Mouse (Mus musculus) layer of hippocampus, postnatal 36 days (tissue): ENCODE results near the gene 9530053A07Rik. TPM values are rescaled to one million over a fixed set of nuclear protein-coding genes. Genes with fewer than 3 reads are reported as not detected.
"Not testable (repeated sequence)": the region's sequence is repeated elsewhere in the genome, so short reads cannot be mapped to it uniquely, and the experiment has no call there.

Source experiments
- DNase-seq, 2 experiments: peaks; one replicate each; pipeline ENCODE4 v3.0.0; 2022
- total RNA-seq, 2 experiments: library from RNA; stranded (reverse); gene quantifications; 2 replicates each; pipeline ENCODE4 v1.2.3; 2021

Gene 9530053A07Rik
- not detected for total RNA-seq

GRCm38 (mm10) chr7:28129166-28129565 is at the start of gene 9530053A07Rik:
9530053A07Rik (plus strand) TSS chr7:28129466.
- no peak for DNase-seq

- DNase-seq: peak; percentile 18 to 23
Measured at GRCm38 (mm10) chr7:28084215-28084614, 45.1 kb upstream of the 9530053A07Rik start.

- no peak for DNase-seq
Measured at GRCm38 (mm10) chr7:28086236-28086635, 43.0 kb upstream of the 9530053A07Rik start.

- DNase-seq: no peak
Measured at GRCm38 (mm10) chr7:28093541-28093940, 35.7 kb upstream of the 9530053A07Rik start.

- no peak for DNase-seq
Measured at GRCm38 (mm10) chr7:28099101-28099500, 30.2 kb upstream of the 9530053A07Rik start.

GRCm38 (mm10) chr7:28100596-28101590 is 28.4 kb upstream of the 9530053A07Rik start:
- DNase-seq: peak in 1 of 2 experiments; percentile 30

DNA sequence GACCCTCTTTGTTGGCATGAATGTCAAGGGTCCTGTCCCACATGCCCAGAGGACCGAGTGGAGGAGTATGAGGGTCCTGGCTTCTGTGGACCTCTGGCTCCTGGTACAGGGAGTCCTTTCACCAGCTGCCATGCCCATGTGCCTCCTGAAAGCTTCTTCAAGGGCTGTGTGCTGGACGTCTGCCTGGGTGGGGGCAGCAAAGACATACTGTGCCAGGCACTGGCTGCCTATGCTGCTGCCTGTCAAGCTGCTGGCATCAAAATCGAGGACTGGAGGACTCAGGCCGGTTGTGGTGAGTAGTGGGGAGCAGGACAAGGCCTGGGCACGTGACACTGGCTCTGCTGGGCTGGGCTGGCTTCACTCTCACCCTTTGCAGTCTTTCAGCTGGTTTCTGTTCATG is 26.3 kb upstream of the 9530053A07Rik start:
- DNase-seq: peak in 1 of 2 experiments; percentile 5

DNA sequence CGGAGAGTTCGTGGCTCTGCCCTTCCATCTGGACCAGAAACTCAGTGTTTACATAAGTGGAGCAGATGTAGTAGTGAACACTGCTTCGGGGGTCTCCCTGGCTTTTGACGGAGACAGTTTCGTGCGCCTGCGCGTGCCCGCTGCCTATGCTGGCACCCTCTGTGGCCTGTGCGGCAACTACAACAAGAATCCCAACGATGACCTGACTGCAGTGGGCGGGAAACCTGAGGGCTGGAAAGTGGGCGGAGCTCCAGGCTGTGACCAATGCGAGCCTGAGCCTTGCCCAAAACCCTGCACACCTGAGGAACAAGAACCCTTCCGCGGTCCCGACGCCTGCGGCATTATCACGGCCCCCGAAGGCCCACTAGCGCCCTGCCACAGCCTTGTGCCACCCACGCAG is 24.6 kb upstream of the 9530053A07Rik start:
- DNase-seq: no peak

DNA sequence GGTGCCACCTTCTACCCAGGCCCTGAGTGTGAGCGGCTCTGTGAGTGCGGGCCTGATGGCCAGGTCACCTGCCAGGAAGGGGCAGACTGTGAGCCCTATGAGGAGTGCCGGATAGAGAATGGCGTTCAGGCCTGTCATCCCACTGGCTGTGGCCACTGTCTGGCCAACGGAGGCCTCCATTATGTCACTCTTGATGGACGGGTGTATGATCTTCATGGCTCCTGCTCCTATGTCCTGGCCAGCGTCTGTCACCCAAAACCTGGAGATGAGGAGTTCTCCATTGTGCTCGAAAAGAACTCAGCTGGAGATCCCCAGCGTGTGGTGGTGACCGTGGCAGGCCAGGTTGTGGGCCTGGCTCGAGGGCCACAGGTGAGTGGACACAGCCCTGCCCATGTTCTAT is 23.0 kb upstream of the 9530053A07Rik start:
- no peak for DNase-seq

- DNase-seq: no peak
Measured at GRCm38 (mm10) chr7:28114648-28115047, 14.6 kb upstream of the 9530053A07Rik start.

GRCm38 (mm10) chr7:28137613-28138012 is 8.3 kb downstream of the 9530053A07Rik start:
- DNase-seq: peak; percentile 13 to 23

DNA sequence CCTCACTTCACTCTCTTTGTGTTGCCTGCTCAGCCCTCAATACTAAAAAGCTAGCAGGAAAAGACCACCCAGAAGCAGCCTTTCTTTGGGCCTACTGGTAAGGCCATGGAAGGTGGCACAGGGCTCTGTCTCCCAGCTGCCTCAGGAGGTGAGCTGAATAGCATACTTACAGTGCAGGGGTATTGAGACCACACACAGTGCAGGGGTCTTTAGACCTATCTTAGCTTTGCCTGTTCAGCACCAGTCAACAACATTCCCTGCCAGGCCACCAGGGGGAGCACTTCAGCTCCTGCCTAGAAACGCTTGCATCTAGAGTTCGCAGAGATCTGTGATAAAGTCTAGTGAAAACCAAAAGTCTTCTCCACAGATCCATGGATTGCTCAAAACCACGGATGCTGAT is 19.0 kb downstream of the 9530053A07Rik start:
- DNase-seq: peak; percentile 40 to 62

DNA sequence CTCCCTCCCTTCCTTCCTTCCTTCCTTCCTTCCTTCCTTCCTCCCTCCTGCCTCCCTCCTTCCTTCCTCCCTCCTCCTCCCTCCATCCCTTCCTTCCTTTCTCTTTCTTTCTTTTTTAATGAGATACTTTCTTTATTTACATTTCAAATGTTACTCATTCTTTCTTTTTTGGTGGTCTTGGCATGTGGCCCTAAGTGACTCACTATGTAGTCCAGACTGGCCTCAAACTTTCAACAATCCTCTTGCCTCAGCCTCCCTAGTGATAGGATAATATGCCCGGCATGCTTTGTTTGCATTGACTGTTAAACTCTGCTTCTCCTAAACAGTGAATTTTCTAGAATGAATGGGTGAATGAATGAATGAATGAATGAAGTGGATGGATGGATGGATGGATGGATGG is 20.6 kb downstream of the 9530053A07Rik start:
- no peak for DNase-seq

DNA sequence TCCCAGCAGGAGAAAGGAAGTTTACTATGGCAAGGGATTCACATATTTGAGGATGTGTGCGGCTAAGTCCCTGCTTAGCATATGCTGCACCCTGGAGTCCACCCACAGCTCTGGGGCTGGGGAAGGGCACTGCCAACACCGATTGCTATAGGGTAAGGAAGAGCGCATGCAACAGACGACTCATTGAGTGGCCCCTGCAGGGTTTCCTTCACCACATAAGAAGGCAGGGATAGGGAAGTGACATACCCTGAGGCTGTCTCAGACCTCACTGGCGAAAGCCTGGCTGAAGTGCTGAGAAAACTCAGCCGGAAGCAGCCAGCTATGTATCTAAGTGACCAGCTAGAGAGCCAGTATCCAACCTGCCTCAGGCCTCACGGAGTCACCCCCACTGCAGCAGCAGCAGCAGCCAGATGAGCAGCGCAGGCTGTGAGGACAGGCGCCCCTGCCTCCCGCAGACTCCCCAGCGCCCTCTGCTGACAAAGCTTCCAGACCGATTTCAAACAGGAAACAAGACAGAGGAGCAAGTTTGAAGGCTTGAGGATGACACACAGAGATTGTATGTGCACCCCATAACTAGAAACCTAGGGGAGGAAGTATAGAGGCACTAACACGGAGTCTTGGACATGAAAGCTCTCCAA is 22.4 kb downstream of the 9530053A07Rik start:
- peak; percentile 39 to 49 for DNase-seq

- DNase-seq: not testable (repeated sequence)
Measured at GRCm38 (mm10) chr7:28153595-28153994, 24.3 kb downstream of the 9530053A07Rik start.

- no peak for DNase-seq
Measured at GRCm38 (mm10) chr7:28159292-28159691, 30.0 kb downstream of the 9530053A07Rik start.

GRCm38 (mm10) chr7:28159893-28160292 is 30.6 kb downstream of the 9530053A07Rik start:
- DNase-seq: no peak

DNA sequence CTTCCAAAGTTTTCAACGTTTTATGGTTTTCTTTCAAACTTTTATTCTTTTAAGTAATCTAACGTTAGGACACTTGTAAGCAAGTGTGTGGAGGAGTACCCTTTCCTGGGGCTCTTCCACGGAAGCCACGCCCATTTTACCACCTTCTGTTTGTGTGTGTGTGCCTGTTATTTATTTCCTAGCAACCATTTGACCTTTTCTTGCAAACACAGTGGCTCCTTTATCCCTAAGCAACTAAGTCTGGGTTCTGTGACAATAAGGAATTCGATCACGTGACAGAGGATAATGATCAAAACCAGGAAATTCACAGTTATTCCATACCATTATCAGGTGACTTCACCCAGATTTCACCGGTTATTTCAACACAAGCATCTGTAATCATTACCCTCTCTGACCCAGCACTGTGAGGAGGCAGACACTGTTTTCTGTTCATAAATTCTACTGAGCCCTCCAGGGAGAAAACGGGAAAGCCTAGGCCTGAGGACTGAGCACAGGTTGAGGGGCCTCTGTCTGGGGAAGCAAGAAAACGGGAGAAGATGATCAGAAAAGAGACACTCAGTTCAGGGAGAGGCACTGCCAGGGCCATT is 32.0 kb downstream of the 9530053A07Rik start:
- no peak for DNase-seq

GRCm38 (mm10) chr7:28165406-28165805 is 36.1 kb downstream of the 9530053A07Rik start:
- DNase-seq: no peak

- DNase-seq: peak in 1 of 2 experiments; percentile 50
Measured at GRCm38 (mm10) chr7:28168320-28169115, 39.3 kb downstream of the 9530053A07Rik start.

DNA sequence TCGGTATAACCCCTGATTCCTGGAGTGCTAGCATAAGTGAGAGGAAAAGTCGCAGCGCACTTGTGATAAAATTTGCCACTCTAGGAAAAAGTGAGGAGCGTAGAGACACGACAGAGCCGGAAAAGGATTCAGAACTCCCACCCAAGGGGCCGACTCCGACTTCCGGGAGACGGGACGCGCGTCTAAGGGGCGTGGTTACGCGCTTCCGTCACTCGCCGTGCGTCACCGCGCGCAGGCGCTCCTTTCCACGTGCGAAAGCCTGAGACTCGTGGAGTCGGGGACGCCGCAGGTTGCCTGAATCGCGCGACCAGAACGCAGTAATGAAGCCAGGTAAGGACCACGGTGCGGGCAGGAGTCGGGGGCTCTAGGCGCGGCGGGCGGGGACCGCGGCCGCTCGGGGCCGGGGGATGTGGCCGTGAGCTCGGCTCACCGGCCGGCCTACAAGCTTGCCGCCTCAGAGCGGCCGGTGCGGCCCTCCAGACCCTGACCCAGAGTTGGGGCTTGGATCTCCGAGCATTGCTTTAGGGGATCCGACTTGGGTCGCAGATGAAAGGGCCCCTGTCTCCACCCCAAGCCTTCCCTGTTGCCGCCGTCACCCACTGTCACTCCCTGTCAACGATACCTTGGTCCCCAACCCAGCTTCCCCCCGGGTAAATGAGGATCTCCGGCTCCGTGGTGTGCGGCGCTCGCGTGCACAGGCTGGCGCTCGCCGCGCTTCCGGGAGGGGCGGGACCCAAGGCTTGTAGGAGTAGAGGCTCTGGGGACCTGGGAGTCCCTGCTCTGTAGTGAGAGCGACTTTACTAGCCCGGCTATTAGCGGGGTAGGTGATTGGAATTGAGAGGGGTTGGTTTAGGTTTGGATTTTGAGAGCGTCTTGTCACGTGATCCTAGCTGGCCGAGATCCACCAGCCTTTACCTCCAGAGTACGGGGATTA is 40.5 kb downstream of the 9530053A07Rik start, which contains the start of gene Fbl:
Gene Fbl, plus strand, starts transcription at position 222 of the 934 bp plus-strand sequence.
- peak; percentile 90 to 92 for DNase-seq
